Mouse (Mus musculus) kidney, embryonic 15.5 days (tissue): ENCODE measurements at regions not wholly inside any gene's neighbourhood (a gene's known extent, or its start where the extent isn't known, plus 50 kb on each side); places are given as distances from the start of the nearest gene placed in this dataset.

Source experiments
- ATAC-seq: fragments of 200-750 bp; cut with Nextera tagmentation; replicated peaks from 2 replicates; pipeline ENCODE4 v1.8.0; 2017; ENCODE audit warnings: moderate TSS enrichment; ENCODE audit not compliant: low FRiP score
- H3K27ac ChIP-seq: fragments of 300-500 bp; sonication (generic); 2 replicates; pipeline ENCODE4 v1.5.1; 2015; ENCODE audit warnings: mild to moderate bottlenecking, inconsistent platforms
- H3K27me3 ChIP-seq: fragments of 300-500 bp; sonication (generic); 2 replicates; pipeline ENCODE4 v1.6.1; 2015; ENCODE audit warnings: inconsistent platforms
- H3K36me3 ChIP-seq: fragments of 300-500 bp; sonication (generic); 2 replicates; pipeline ENCODE4 v1.6.1; 2015; ENCODE audit warnings: inconsistent platforms
- H3K4me1 ChIP-seq: fragments of 300-500 bp; sonication (generic); 2 replicates; pipeline ENCODE4 v1.6.1; 2015; ENCODE audit warnings: inconsistent platforms
- H3K4me2 ChIP-seq: fragments of 300-500 bp; sonication (generic); 2 replicates; pipeline ENCODE4 v1.6.1; 2015; ENCODE audit warnings: moderate library complexity, mild to moderate bottlenecking, inconsistent platforms
- H3K4me3 ChIP-seq: fragments of 300-500 bp; sonication (generic); replicated peaks from 2 replicates; pipeline ENCODE4 v1.5.1; 2015; ENCODE audit warnings: mild to moderate bottlenecking, inconsistent platforms
- H3K9ac ChIP-seq: fragments of 300-500 bp; sonication (generic); 2 replicates; pipeline ENCODE4 v1.6.1; 2015; ENCODE audit warnings: mild to moderate bottlenecking, inconsistent platforms
- H3K9me3 ChIP-seq: fragments of 300-500 bp; sonication (generic); replicated peaks from 2 replicates; pipeline ENCODE4 v1.6.1; 2016; ENCODE audit warnings: inconsistent platforms
- WGBS: fragments of 180-500 bp; shearing (Covaris S2); methylation state at CpG from one replicate; pipeline ENCODE4 v1.1.7; 2015; ENCODE audit warnings: mixed read lengths; 5-methylcytosine and 5-hydroxymethylcytosine counted together

GRCm38 (mm10) chr1:138908860-138909259, 52.2 kb upstream of the 2310009B15Rik start:
- H3K27me3 ChIP-seq, result no peaks in the 10 kb centered on the region
- peaks cover 11% of the 10 kb centered on the region for H3K4me1 ChIP-seq
- ATAC-seq, result no peak
- no peak overlapping the region for H3K4me3 ChIP-seq
- no peak overlapping the region for H3K27ac ChIP-seq
- H3K9ac ChIP-seq, result no peak overlapping the region
- no peaks in the 10 kb centered on the region for H3K36me3 ChIP-seq
- no peak overlapping the region for H3K4me2 ChIP-seq
- WGBS, result 67% methylated on average over 5 of the region's 5 CpGs
- H3K9me3 ChIP-seq, result no peaks in the 10 kb centered on the region

- WGBS, result 31% methylated on average over 2 of the region's 2 CpGs
- ATAC-seq, result no peak
- H3K4me3 ChIP-seq, result no peak overlapping the region
Observed at GRCm38 (mm10) chr1:138909654-138910053, 53.0 kb upstream of the 2310009B15Rik start.

DNA sequence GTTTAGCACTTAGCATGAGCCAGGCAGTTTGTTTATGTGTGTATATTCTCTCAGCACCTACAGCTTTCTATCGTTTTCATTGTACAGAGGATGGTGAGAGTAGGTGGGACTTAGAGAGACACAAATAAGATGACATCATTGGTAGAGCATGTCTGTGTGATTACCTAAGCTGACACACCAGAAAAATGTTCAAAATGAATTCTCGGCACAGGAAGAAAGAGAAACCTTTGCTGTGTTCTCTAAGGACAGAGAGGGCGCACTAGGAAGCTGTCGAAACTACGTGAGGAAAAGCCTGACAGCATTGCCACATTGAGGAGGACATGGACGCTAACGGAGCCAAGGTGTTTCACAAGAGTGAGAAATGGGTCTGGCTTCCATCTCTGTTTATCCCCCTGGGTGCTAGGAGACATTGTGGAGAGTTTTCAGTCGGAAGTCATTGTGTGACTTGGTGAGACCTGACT, 51.0 kb upstream of the Dennd1b start:
- Histone ChIP-seq H3K9me3 (no peaks in the 10 kb centered on the region), H3K9ac (no peak overlapping the region), H3K4me2 (peak overlapping the region; percentile 41), H3K27ac (no peak overlapping the region), H3K36me3 (no peaks in the 10 kb centered on the region), H3K27me3 (no peaks in the 10 kb centered on the region), H3K4me1 (peaks cover 11% of the 10 kb centered on the region), H3K4me3 (no peak overlapping the region)
- ATAC-seq, result no peak
- 33% methylated on average over 8 of the region's 8 CpGs for WGBS

More at GRCm38 (mm10) chr1:138909654-138910053, 53.0 kb upstream of the 2310009B15Rik start:
- H3K9ac ChIP-seq, result no peak overlapping the region
- no peaks in the 10 kb centered on the region for H3K36me3 ChIP-seq
- no peaks in the 10 kb centered on the region for H3K27me3 ChIP-seq
- H3K4me1 ChIP-seq, result peaks cover 11% of the 10 kb centered on the region
- no peak overlapping the region for H3K27ac ChIP-seq
- no peaks in the 10 kb centered on the region for H3K9me3 ChIP-seq
- no peak overlapping the region for H3K4me2 ChIP-seq

DNA sequence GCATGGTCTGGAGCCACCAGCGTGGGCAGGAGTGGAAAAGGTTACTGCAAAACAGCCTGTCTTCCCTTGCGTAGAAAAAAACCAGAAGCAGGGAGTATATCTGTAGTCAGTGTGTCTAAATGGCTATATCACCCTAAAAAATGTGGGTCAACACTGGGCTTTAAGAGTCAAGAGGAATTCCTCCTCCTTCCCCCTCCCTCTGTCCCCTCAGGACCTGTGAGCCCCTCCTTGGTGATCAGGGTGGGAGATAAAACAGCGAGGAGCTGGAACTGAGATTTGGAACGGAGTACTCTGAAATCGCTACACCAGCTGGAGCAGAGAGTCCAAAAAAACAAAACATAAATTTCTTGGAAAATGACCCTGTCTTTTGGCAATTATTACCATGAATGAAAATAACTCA, 50.3 kb upstream of the Dennd1b start:
- no peaks in the 10 kb centered on the region for H3K9me3 ChIP-seq
- WGBS, result 18% methylated on average over 5 of the region's 5 CpGs
- 0 out of 2 replicates have a peak, but pooled peaks have one; percentile 18 for ATAC-seq
- H3K4me3 ChIP-seq, result no peak overlapping the region
- H3K4me2 ChIP-seq, result peak overlapping the region; percentile 41
- H3K9ac ChIP-seq, result no peak overlapping the region
- H3K27me3 ChIP-seq, result no peaks in the 10 kb centered on the region
- H3K4me1 ChIP-seq, result peaks cover 11% of the 10 kb centered on the region
- no peak overlapping the region for H3K27ac ChIP-seq
- no peaks in the 10 kb centered on the region for H3K36me3 ChIP-seq

GRCm38 (mm10) chr1:138913428-138913827, 49.8 kb upstream of the Dennd1b start:
- peaks cover 11% of the 10 kb centered on the region for H3K4me1 ChIP-seq
- H3K4me2 ChIP-seq, result no peak overlapping the region

More at GRCm38 (mm10) chr1:138913428-138913827, 49.8 kb upstream of the Dennd1b start:
- Histone ChIP-seq H3K36me3 (no peaks in the 10 kb centered on the region), H3K4me3 (no peak overlapping the region), H3K27me3 (no peaks in the 10 kb centered on the region), H3K27ac (no peak overlapping the region), H3K9ac (no peak overlapping the region), H3K9me3 (no peaks in the 10 kb centered on the region)
- WGBS, result 71% methylated on average over 4 of the region's 4 CpGs
- no peak for ATAC-seq
